Mouse (Mus musculus) kidney, embryonic 14.5 days (tissue): Measurements from ENCODE around the gene Naa38. TPM values are rescaled to one million over a fixed set of nuclear protein-coding genes. Genes with fewer than 3 reads are reported as not detected.

Experiments used
- ATAC-seq: fragments of 200-750 bp; cut with Nextera tagmentation; 2 replicates; pipeline ENCODE4 v1.8.0; 2017; ENCODE audit warnings: moderate number of reproducible peaks, mild to moderate bottlenecking, moderate TSS enrichment, moderate library complexity; ENCODE audit not compliant: low FRiP score, low TSS enrichment
- H3K27ac ChIP-seq: fragments of 300-500 bp; sonication (generic); 2 replicates; pipeline ENCODE4 v1.5.1; 2014; ENCODE audit warnings: low read depth, mild to moderate bottlenecking, low read length, moderate library complexity, mixed read lengths
- H3K27me3 ChIP-seq: fragments of 300-500 bp; sonication (generic); 2 replicates; pipeline ENCODE4 v1.6.1; 2014; ENCODE audit warnings: mild to moderate bottlenecking, low read length; ENCODE audit not compliant: control insufficient read depth, insufficient read depth
- H3K36me3 ChIP-seq: fragments of 300-500 bp; sonication (generic); 2 replicates; pipeline ENCODE4 v1.6.1; 2014; ENCODE audit warnings: low read length, mixed read lengths; ENCODE audit not compliant: control insufficient read depth, insufficient read depth
- H3K4me1 ChIP-seq: fragments of 300-500 bp; sonication (generic); 2 replicates; pipeline ENCODE4 v1.6.1; 2014; ENCODE audit warnings: low read length, mixed read lengths; ENCODE audit not compliant: control insufficient read depth, insufficient read depth
- H3K4me2 ChIP-seq: fragments of 300-500 bp; sonication (generic); replicated peaks from 2 replicates; pipeline ENCODE4 v1.6.1; 2014; ENCODE audit warnings: low read depth, mild to moderate bottlenecking, low read length
- H3K4me3 ChIP-seq: fragments of 300-500 bp; sonication (generic); 2 replicates; pipeline ENCODE4 v1.5.1; 2014; ENCODE audit warnings: mild to moderate bottlenecking, low read length
- H3K9ac ChIP-seq: fragments of 300-500 bp; sonication (generic); 2 replicates; pipeline ENCODE4 v1.6.1; 2014; ENCODE audit warnings: low read depth, mild to moderate bottlenecking, low read length, moderate library complexity
- H3K9me3 ChIP-seq: fragments of 300-500 bp; sonication (generic); 2 replicates; pipeline ENCODE4 v1.6.1; 2016; ENCODE audit warnings: low read length; ENCODE audit not compliant: control insufficient read depth
- WGBS: fragments of 180-500 bp; shearing (Covaris S2); extraction: QIAGEN DNeasy Blood & Tissue Kit; methylation state at CpG from one replicate; pipeline ENCODE4 v1.1.7; 2014; 5-methylcytosine and 5-hydroxymethylcytosine counted together
- polyA plus RNA-seq: library from polyadenylated mRNA; unstranded; fragments of >200 nt; fragmentation: Nextera tagmentation; extraction: Ambion mirVana; gene quantifications from 2 replicates; pipeline ENCODE4 v1.2.1, GENCODE M21; 2014

Gene Naa38
- polyA plus RNA-seq, 1 experiment from 2014 or later: 172 TPM

DNA sequence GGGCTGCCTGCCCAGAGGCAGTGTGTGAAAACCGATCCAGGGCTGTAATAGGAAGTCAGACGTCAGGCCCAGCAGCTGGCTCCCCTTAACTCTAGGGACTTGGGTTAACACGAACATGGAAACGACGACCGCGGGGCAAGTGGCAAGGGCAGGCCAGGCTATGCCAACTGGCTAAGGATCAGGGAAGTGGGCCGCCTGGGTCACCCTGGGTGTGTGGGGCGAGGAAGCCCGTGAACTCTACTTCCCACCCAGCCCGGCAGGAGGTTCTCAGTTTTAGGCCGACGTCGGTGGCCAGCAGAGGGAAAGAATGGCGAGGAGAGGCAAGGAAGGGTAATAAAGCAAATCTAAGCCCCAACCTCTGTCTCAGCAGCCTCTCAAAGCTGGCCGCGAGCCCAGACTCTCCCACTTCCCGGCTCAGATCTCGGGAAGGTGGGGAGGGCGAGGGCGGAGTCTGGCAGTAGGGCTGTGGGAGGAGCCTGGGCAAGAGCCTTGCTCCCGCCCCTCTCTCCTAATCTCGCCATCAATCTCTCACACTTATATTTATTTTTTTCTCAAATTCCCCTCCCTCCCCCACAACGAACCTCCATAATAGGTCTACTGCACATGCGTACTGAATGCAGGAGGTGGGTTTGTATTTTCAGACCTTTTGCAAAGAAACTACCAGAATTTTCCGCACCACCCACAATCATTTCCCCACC lies 29.0 kb upstream of the Naa38 start:
- H3K4me3 ChIP-seq: peak overlapping the region; percentile 94
- H3K27me3 ChIP-seq: no peaks in the 10 kb centered on the region
- peak overlapping the region; percentile 84 for H3K4me2 ChIP-seq
- peak; percentile 81 for ATAC-seq
- 1% methylated on average over 26 of the region's 26 CpGs for WGBS
- H3K4me1 ChIP-seq: peaks cover 34% of the 10 kb centered on the region
- peaks cover 30% of the 10 kb centered on the region for H3K36me3 ChIP-seq
- H3K9me3 ChIP-seq: no peaks in the 10 kb centered on the region
- peak overlapping the region; percentile 66 for H3K9ac ChIP-seq
- peak overlapping the region; percentile 100 for H3K27ac ChIP-seq

DNA sequence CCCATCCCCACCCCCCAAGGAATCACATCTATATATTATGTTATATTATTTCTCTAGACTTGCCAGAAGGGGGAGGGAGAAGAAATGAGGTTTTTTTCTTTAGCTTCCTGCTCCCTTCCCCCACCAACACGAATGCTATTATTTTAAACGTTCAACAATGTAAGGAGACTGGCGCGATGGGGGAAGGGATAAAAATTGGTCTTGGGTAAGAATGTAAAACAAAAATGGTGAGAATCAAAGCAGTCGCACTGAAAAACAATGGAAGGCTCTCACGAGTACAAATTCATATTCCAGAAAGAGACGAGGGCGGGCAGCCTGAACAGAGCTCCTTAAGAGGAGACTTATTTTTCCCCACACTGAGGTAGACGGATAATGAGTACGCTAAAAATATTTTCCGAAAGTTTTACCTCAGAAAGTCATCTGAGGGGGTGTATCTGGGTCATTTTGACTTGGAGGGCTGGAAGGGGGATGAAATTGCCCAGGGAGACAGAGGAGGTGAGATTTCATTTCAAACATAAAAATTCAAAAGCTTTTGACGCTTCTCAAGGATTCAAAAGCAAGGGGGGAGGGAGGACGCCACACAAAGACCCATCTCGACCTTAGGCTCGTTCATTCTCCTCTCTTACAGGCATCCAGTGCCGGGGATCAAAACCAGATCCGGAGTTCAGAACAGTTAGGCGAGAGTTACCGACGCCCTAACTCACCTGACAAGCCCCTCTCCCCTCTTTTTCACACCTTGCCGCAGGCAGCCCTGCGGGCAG lies 28.3 kb upstream of the Naa38 start:
- Histone ChIP-seq H3K4me1 (peaks cover 41% of the 10 kb centered on the region), H3K9ac (peak overlapping the region; percentile 100), H3K27ac (peak overlapping the region; percentile 100), H3K9me3 (no peaks in the 10 kb centered on the region), H3K4me2 (peak overlapping the region; percentile 84), H3K27me3 (no peaks in the 10 kb centered on the region), H3K4me3 (peak overlapping the region; percentile 94), H3K36me3 (peaks cover 23% of the 10 kb centered on the region)
- no peak for ATAC-seq
- under 1% methylated on average over 22 of the region's 22 CpGs for WGBS

DNA sequence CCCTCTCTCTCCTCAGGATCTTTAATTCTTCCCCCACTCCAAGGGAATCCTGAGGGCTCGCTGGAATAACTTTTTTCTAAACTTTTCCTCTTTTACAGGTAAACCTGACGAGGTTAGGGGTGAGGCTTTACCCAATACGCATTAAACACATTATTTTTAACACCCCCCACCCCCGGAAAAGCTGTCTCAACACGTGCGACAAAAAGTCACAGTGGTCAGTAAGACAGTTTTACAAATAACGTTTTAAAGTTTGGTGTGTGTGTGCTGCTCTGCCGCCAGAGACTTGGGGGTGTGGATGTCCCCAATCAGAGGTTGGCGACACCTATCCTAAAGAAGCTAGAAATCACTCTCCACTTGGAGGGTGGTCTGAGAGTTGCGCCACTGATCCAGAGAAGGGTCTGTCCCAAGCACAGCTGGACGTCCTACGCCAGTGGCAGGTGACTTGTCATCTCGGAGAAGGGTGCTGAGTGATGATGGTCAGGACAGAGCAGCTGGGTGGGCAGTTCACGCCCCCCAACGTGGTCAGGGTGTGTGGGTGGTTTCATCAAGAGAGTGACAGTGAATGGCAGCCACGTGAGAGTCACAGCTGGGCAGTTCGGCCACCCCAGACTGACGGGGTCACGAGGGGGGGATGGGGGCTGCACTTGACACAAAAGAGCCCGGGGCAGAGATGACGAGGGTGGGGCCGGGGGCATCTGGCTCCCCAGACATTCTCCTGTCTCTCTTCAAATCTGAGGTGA lies 27.5 kb upstream of the Naa38 start:
- WGBS: 1% methylated on average over 22 of the region's 22 CpGs
- ATAC-seq: peak; percentile 33
- peak overlapping the region; percentile 84 for H3K4me2 ChIP-seq
- H3K36me3 ChIP-seq: peaks cover 17% of the 10 kb centered on the region
- peaks cover 46% of the 10 kb centered on the region for H3K4me1 ChIP-seq
- no peaks in the 10 kb centered on the region for H3K27me3 ChIP-seq
- peak overlapping the region; percentile 100 for H3K9ac ChIP-seq
- no peaks in the 10 kb centered on the region for H3K9me3 ChIP-seq
- peak overlapping the region; percentile 94 for H3K4me3 ChIP-seq
- H3K27ac ChIP-seq: peak overlapping the region; percentile 100

DNA sequence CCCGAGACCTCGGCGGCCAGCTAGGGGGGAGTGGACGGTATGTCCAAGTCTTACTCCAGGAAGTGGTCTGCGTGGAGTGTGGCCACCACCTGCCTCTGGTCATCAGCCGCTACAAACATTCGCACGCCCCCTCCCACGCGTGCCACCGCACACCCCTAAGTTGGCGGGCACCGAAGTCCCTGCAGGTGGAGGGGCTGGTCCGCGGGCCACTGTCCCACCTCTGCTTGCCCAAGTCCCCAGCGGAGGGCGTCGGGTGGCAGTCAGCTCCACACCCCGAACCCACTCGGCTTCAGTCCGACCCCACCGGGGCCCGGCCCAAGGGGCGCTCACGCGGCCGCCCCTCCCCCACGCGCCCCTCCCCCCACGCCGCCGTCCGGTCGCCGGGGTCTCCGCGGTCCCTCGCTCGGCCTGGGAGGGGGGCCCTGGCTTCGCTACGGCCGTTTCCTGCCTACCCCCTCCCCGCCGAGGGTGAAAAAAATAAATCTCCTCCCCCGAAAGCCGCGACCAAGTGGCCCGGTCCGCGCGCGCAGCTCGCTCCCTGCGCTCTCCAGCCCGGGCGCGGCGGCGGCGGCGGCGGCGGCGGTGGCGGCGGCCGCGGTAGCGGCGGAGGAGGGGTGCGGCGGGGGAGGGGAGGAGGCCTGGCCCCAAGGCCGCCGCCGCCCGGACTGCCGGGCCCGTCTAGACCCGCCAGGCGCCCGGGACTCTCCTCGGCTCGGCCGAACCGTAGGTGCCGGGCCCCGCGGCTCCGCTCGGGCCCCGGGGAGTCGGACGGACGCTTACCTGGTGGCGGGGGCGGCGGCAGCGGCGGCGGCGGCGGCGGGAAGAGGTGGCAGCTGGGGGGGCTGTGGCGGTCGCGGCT lies 26.7 kb upstream of the Naa38 start:
- H3K4me3 ChIP-seq: peak overlapping the region; percentile 94
- H3K27ac ChIP-seq: peak overlapping the region; percentile 100
- H3K4me2 ChIP-seq: peak overlapping the region; percentile 84
- H3K36me3 ChIP-seq: peaks cover 17% of the 10 kb centered on the region
- no peaks in the 10 kb centered on the region for H3K27me3 ChIP-seq
- H3K9ac ChIP-seq: peak overlapping the region; percentile 100
- H3K9me3 ChIP-seq: no peaks in the 10 kb centered on the region
- WGBS: 1% methylated on average over 57 of the region's 106 CpGs
- peaks cover 46% of the 10 kb centered on the region for H3K4me1 ChIP-seq
- peak; percentile 16 for ATAC-seq

DNA sequence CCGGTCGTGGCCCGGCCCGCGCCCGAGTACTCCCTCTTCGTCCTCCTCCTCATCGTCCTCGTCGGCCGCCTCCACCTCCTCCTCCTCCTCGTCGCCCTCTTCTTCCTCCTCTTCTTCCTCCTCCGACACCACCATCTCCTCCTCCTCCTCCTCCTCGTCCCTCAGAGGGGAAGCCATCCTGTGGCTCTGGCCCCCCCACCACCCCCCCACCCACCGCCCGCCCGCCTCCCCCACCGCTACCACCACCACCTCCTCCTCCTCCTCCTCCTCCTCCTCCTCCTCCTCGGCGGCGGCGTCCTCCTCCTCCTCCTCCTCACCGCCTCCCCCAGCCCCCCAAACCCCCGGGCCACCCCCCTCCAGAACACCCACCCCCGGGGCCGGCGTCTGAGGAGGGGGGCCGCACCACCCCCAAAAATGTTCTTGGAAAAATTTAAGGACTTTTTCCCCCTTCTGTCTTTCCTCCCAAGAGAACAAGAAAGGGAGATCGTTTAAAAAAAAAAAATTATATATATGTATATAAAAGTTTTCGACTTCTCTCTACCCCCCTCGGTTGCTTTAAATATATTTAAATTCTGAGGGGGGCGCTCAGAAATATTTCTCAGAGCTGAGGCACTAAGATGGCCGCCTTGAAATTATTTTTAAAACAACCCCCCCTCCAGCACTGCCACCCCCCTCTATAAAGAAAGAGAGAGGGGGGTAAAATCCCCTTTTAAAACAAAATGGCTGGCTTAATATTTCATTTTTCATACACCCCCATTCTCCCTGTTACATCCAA lies 25.9 kb upstream of the Naa38 start, which contains the start of gene Chd3:
TSS of gene Chd3 (minus strand) at position 192 of the 775 bp plus-strand sequence.
- peaks cover 17% of the 10 kb centered on the region for H3K36me3 ChIP-seq
- H3K4me1 ChIP-seq: peaks cover 41% of the 10 kb centered on the region
- peak within 1 kb of the TSS; percentile 94 for H3K4me3 ChIP-seq
- H3K27me3 ChIP-seq: no peaks in the 10 kb centered on the region
- H3K4me2 ChIP-seq: peak within 1 kb of the TSS; percentile 84
- H3K9ac ChIP-seq: peak within 1 kb of the TSS; percentile 100
- 1% methylated on average over 19 of the region's 34 CpGs for WGBS
- H3K27ac ChIP-seq: peak within 1 kb of the TSS; percentile 100
- H3K9me3 ChIP-seq: no peaks in the 10 kb centered on the region
- ATAC-seq: no peak

DNA sequence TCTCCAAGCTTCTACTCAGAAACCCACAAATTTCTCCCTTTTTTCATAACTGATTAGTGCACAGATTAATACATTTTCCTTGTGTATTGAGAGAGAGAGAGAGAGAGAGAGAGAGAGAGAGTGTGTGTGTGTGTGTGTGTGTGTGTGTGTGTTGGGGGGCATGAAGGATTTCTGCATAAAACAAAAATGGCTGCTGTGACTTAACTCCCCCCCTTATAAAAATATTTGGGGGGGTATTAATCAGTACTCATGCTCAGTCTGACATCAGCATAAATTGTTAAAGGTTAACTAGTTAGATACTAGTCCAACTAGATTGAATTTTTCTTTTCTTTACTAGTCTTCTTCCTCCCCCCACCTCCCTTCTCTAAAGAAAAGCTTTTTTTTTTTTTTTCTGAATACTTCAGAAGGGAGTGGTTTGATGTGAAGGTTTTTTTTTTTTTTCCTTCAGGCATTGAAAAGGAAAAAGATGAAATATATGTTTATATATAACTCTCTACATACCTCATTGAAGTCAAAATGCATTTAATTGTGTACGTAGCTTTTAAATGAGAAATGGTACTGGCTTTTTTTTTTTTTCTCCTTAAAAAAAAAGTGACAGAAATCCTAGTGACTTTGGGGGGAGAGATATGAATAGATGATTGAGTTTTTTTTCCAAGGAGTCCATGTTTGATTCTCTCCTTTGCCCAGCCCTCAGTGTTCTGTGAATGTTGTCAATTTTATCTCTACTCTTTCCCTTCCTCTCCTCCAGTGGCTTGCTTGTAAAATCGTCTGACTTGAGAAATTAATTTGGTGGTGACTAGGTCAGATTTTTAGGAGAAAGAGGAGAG lies 25.1 kb upstream of the Naa38 start:
- Histone ChIP-seq H3K9me3 (no peaks in the 10 kb centered on the region), H3K4me3 (peak overlapping the region; percentile 94), H3K27ac (peak overlapping the region; percentile 100; the same call in 1 of the 2 replicates), H3K9ac (peak overlapping the region; percentile 100), H3K36me3 (peaks cover 18% of the 10 kb centered on the region), H3K4me1 (peaks cover 33% of the 10 kb centered on the region), H3K4me2 (peak overlapping the region; percentile 84), H3K27me3 (no peaks in the 10 kb centered on the region)
- ATAC-seq: no peak
- WGBS: 19% methylated on average over 2 of the region's 2 CpGs

DNA sequence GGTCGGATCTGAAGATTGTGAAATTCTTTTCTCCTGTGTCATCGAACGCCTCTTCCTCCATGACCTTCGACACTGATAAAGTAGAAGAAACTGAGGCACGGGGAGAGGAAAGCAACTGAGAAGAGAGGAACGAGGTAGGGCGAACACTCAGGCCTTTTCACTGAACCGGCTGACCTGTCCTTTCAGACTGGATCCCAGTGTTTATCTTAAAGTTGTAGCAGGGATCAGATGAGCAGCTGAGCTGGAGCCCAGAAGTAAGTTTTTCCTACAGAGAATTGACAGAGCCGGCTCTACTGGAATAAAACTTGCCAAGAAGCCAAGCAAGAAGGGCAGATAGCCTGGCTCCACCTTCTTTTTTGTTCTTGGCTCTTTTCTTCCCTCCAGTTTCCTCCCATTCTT lies 24.5 kb upstream of the Naa38 start:
- peak overlapping the region; percentile 82; the same call in 1 of the 2 replicates for H3K27ac ChIP-seq
- H3K9me3 ChIP-seq: no peaks in the 10 kb centered on the region
- no peaks in the 10 kb centered on the region for H3K27me3 ChIP-seq
- peaks cover 26% of the 10 kb centered on the region for H3K4me1 ChIP-seq
- H3K36me3 ChIP-seq: peaks cover 21% of the 10 kb centered on the region
- peak overlapping the region; percentile 40 for H3K4me2 ChIP-seq
- ATAC-seq: no peak
- peak overlapping the region; percentile 28; the same call in 1 of the 2 replicates for H3K9ac ChIP-seq
- 17% methylated on average over 9 of the region's 9 CpGs for WGBS
- H3K4me3 ChIP-seq: peak overlapping the region; percentile 15; the same call in 1 of the 2 replicates
